Mouse (Mus musculus) left cerebral cortex, postnatal 14 days (tissue): Measurements from ENCODE around the gene Ift20. TPM values are rescaled to one million over a fixed set of nuclear protein-coding genes. Genes with fewer than 3 reads are reported as not detected.
"Not testable (repeated sequence)": the region's sequence is repeated elsewhere in the genome, so short reads cannot be mapped to it uniquely, and the experiment has no call there.

Source experiments
- DNase-seq, 2 experiments: peaks; one replicate each; pipeline ENCODE4 v3.0.0; 2021 to 2022; ENCODE audit warnings: low spot score in 2 of 2, mixed read lengths in 1 of 2
- intact Hi-C: fragments of 180-260 bp; cut with DNase I; formaldehyde crosslinking; loops from one replicate; pipeline ENCODE4 v1.15.1; 2025
- total RNA-seq, 2 experiments: library from RNA; stranded (reverse); gene quantifications; 2 replicates each; pipeline ENCODE4 v1.2.3; 2021

The Ift20 gene
- total RNA-seq, 2 experiments from 2014 or later = 83.0 to 87.6 TPM

- no peak for DNase-seq
- intact Hi-C loops = no loop called here
Measured at GRCm38 (mm10) chr11:78551059-78551398, 14.9 kb downstream of the Ift20 start.

- intact Hi-C loops = loop anchor here (5.0 kb wide), 2 partner anchors 272 to 402 kb away; partner anchors contain the start of gene Lyrm9
- no peak for DNase-seq
Measured at GRCm38 (mm10) chr11:78555623-78556022, 19.5 kb downstream of the Ift20 start.

GRCm38 (mm10) chr11:78556070-78556469 lies 19.9 kb downstream of the Ift20 start:
- intact Hi-C loops = loop anchor here (5.0 kb wide), 2 partner anchors 271 to 401 kb away; partner anchors contain the start of gene Lyrm9
- DNase-seq = no peak

- intact Hi-C loops = loop anchor here (5.0 kb wide), 2 partner anchors 270 to 400 kb away; partner anchors contain the start of gene Lyrm9
- no peak for DNase-seq
Measured at GRCm38 (mm10) chr11:78557241-78557640, 21.1 kb downstream of the Ift20 start.

- intact Hi-C loops = loop anchor here (10.0 kb wide), 1 partner anchor 134 kb away; the partner anchor contains the start of gene Nlk
Measured at GRCm38 (mm10) chr11:78560447-78560846, 24.3 kb downstream of the Ift20 start.

GRCm38 (mm10) chr11:78566775-78567174 lies 30.6 kb downstream of the Ift20 start:
- intact Hi-C loops = loop anchor here (10.0 kb wide), 1 partner anchor 128 kb away; the partner anchor contains the start of gene Nlk
- DNase-seq = no peak

More at GRCm38 (mm10) chr11:78560447-78560846, 24.3 kb downstream of the Ift20 start:
- peak; percentile 84 to 86 for DNase-seq

GRCm38 (mm10) chr11:78567614-78568013 lies 31.5 kb downstream of the Ift20 start:
- DNase-seq = no peak

GRCm38 (mm10) chr11:78568827-78569226 lies 32.7 kb downstream of the Ift20 start:
- no peak for DNase-seq
- intact Hi-C loops = loop anchor here (10.0 kb wide), 1 partner anchor 126 kb away; the partner anchor contains the start of gene Nlk

More at GRCm38 (mm10) chr11:78567614-78568013, 31.5 kb downstream of the Ift20 start:
- intact Hi-C loops = loop anchor here (10.0 kb wide), 1 partner anchor 127 kb away; the partner anchor contains the start of gene Nlk

- intact Hi-C loops = loop anchor here (10.0 kb wide), 1 partner anchor 125 kb away; the partner anchor contains the start of gene Nlk
- DNase-seq = no peak
Measured at GRCm38 (mm10) chr11:78569806-78570205, 33.6 kb downstream of the Ift20 start.

- intact Hi-C loops = no loop called here
- DNase-seq = peak; percentile 41 to 49
Measured at GRCm38 (mm10) chr11:78571441-78571840, 35.3 kb downstream of the Ift20 start.

- intact Hi-C loops = no loop called here
- DNase-seq = no peak
Measured at GRCm38 (mm10) chr11:78571854-78572253, 35.7 kb downstream of the Ift20 start.

GRCm38 (mm10) chr11:78574031-78574430 lies 37.9 kb downstream of the Ift20 start:
- intact Hi-C loops, DNase-seq: not testable (repeated sequence)

- no peak for DNase-seq
- intact Hi-C loops = no loop called here
Measured at GRCm38 (mm10) chr11:78574536-78574935, 38.4 kb downstream of the Ift20 start.

GRCm38 (mm10) chr11:78574975-78575374 lies 38.8 kb downstream of the Ift20 start:
- no peak for DNase-seq
- intact Hi-C loops = no loop called here

- intact Hi-C loops = no loop called here
- no peak for DNase-seq
Measured at GRCm38 (mm10) chr11:78582848-78583247, 46.7 kb downstream of the Ift20 start.

- intact Hi-C loops = no loop called here
- no peak for DNase-seq
Measured at GRCm38 (mm10) chr11:78586099-78586498, 49.9 kb downstream of the Ift20 start.

GRCm38 (mm10) chr11:78587677-78588076 lies 51.5 kb downstream of the Ift20 start:
- DNase-seq, intact Hi-C loops: not testable (repeated sequence)
